Mouse (Mus musculus) spleen, postnatal 14 days (tissue): ENCODE results near the gene Casz1.

Experiments used
- DNase-seq, 2 experiments: peaks; one replicate each; pipeline ENCODE4 v3.0.0; 2021 to 2022; ENCODE audit warnings: low spot score in 2 of 2

Casz1 gene

GRCm38 (mm10) chr4:148970742-148971141 is 166.5 kb downstream of the Casz1 start:
- DNase-seq = no peak

GRCm38 (mm10) chr4:148971613-148972242 is 167.5 kb downstream of the Casz1 start:
- no peak for DNase-seq

GRCm38 (mm10) chr4:148972707-148973106 is 168.5 kb downstream of the Casz1 start:
- DNase-seq = no peak

- no peak for DNase-seq
Measured at GRCm38 (mm10) chr4:148973387-148973786, 169.2 kb downstream of the Casz1 start.

GRCm38 (mm10) chr4:148974833-148975232 is 170.6 kb downstream of the Casz1 start:
- no peak for DNase-seq

GRCm38 (mm10) chr4:148978221-148978855 is 174.1 kb downstream of the Casz1 start:
- no peak for DNase-seq

GRCm38 (mm10) chr4:148978926-148979325 is 174.7 kb downstream of the Casz1 start:
- DNase-seq = no peak

GRCm38 (mm10) chr4:148979837-148980236 is 175.6 kb downstream of the Casz1 start:
- DNase-seq = no peak

- DNase-seq = no peak
Measured at GRCm38 (mm10) chr4:148982274-148982673, 178.0 kb downstream of the Casz1 start.

GRCm38 (mm10) chr4:148984701-148985540 is 180.7 kb downstream of the Casz1 start:
- DNase-seq = no peak

GRCm38 (mm10) chr4:148985541-148986476 is 181.6 kb downstream of the Casz1 start:
- DNase-seq = no peak

GRCm38 (mm10) chr4:148990038-148990437 is 185.8 kb downstream of the Casz1 start:
- no peak for DNase-seq

- no peak for DNase-seq
Measured at GRCm38 (mm10) chr4:148993948-148994347, 189.7 kb downstream of the Casz1 start.

- no peak for DNase-seq
Measured at GRCm38 (mm10) chr4:149000746-149001145, 196.5 kb downstream of the Casz1 start.

- DNase-seq = no peak
Measured at GRCm38 (mm10) chr4:149001515-149001914, 197.3 kb downstream of the Casz1 start.

- DNase-seq = no peak
Measured at GRCm38 (mm10) chr4:149002441-149003093, 198.3 kb downstream of the Casz1 start.
